Comparison of ENCODE assay signal across 30 mouse cellular contexts in the genomic region with DNA sequence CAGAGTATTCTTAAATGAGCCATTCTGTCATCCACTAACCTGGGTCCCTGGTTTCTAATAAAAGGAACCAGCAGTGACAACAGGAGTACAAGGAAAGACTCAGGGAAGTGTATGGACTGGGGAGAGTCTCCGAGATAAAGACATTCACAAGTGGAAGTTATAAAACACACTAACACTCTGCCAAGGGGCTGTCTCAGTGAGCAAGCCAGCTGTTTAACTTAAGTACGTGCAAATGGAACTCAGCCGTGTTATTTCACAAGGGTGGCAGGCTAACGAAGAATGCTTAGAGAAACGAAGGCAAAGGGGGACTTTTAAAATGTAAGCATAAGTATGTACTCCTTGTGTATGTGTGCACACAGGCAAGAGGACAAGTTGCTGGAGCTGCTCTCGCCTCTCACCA. TPM values are rescaled to one million over a fixed set of nuclear protein-coding genes. Genes with fewer than 3 reads are reported as not detected.
DNase-seq lines count a peak whose midpoint lies in the region; ATAC-seq and TF ChIP-seq lines count a peak whose summit lies in the region.
"Had no signal": no experiment of that assay in that cellular context is flagged by ENCODE, and none has a peak within 500 bp of the region (broad histone marks: within the 10 kb centered on the region; RNA-seq: fewer than 3 reads in every experiment).

No protein-coding gene starts in this region.

- ATAC-seq in lung, embryonic 14.5 days (ENCODE audit: insufficient read depth), result no peak
- ATAC-seq in lung, postnatal 0 days, result peak; percentile 88
- no peak for ATAC-seq in liver, embryonic 12.5 days
- ATAC-seq: activated CD4-positive, CD25-positive, alpha-beta regulatory T cell, adult 4 months; CD4-positive, CD25-positive, alpha-beta regulatory T cell, adult 4 months; forebrain, embryonic 15.5 days; hindbrain, embryonic 16.5 days had no signal

- WGBS in lung, embryonic 14.5 days, result 71% methylated on average over 6 of the region's 6 CpGs
- 56% methylated on average over 6 of the region's 6 CpGs for WGBS in lung, adult 2 months
- WGBS in lung, postnatal 0 days, result 53% methylated on average over 6 of the region's 6 CpGs
- WGBS in liver, embryonic 12.5 days (ENCODE audit: insufficient replicate concordance), result 83% methylated on average over 6 of the region's 6 CpGs

- no peaks in the 10 kb centered on the region for H3K4me1 ChIP-seq in lung, embryonic 14.5 days (ENCODE audit: insufficient read depth)
- peaks cover 2% of the 10 kb centered on the region for H3K4me1 ChIP-seq in lung, adult 2 months (ENCODE audit: control insufficient read depth, insufficient read depth, low read length)
- no peaks in the 10 kb centered on the region for H3K4me1 ChIP-seq in lung, postnatal 0 days (ENCODE audit: insufficient read depth, low read depth, low read length)
- H3K4me1 ChIP-seq in liver, embryonic 12.5 days, result no peaks in the 10 kb centered on the region
- H3K4me1 ChIP-seq: embryonic facial prominence, embryonic 10.5 days; embryonic facial prominence, embryonic 13.5 days; forebrain, embryonic 12.5 days; heart, embryonic 12.5 days; heart, embryonic 15.5 days; hindbrain, embryonic 10.5 days had no signal

- no peak overlapping the region for H3K27ac ChIP-seq in lung, embryonic 14.5 days (ENCODE audit: low read depth)
- peak overlapping the region; percentile 20 for H3K27ac ChIP-seq in lung, postnatal 0 days (ENCODE audit: low read length)
- no peak overlapping the region for H3K27ac ChIP-seq in liver, embryonic 12.5 days
- H3K27ac ChIP-seq: embryonic facial prominence, embryonic 10.5 days; embryonic facial prominence, embryonic 13.5 days; forebrain, embryonic 12.5 days; forebrain, embryonic 15.5 days; heart, embryonic 15.5 days; hindbrain, embryonic 10.5 days; hindbrain, embryonic 13.5 days had no signal

- H3K27me3 ChIP-seq in lung, embryonic 14.5 days (ENCODE audit: insufficient read depth, low read length), result no peaks in the 10 kb centered on the region
- no peaks in the 10 kb centered on the region for H3K27me3 ChIP-seq in lung, postnatal 0 days (replicated peaks; ENCODE audit: insufficient read depth, low read length)
- H3K27me3 ChIP-seq in liver, embryonic 12.5 days (replicated peaks), result no peaks in the 10 kb centered on the region
- H3K27me3 ChIP-seq: embryonic facial prominence, embryonic 13.5 days; forebrain, embryonic 12.5 days; forebrain, embryonic 15.5 days; heart, embryonic 12.5 days; heart, embryonic 15.5 days; hindbrain, embryonic 13.5 days had no signal

- TF ChIP-seq POLR2A in lung, adult 2 months (IDR thresholded peaks at IDR 0.05; ENCODE audit: borderline replicate concordance, extremely low read depth, low read depth, low read length), result no peak

- peaks cover 49% of the 10 kb centered on the region for H3K36me3 ChIP-seq in lung, embryonic 14.5 days (ENCODE audit: insufficient read depth)
- H3K36me3 ChIP-seq in lung, postnatal 0 days (ENCODE audit: insufficient read depth, low read length), result peaks cover 24% of the 10 kb centered on the region; the same call in 1 of the 2 replicates
- H3K36me3 ChIP-seq in liver, embryonic 12.5 days, result peaks cover 58% of the 10 kb centered on the region

- H3K9ac ChIP-seq in lung, embryonic 14.5 days, result no peak overlapping the region
- H3K9ac ChIP-seq in lung, postnatal 0 days (replicated peaks; ENCODE audit: low read depth), result no peak overlapping the region
- H3K9ac ChIP-seq in liver, embryonic 12.5 days, result no peak overlapping the region
- H3K9ac ChIP-seq: embryonic facial prominence, embryonic 13.5 days; forebrain, embryonic 12.5 days; forebrain, embryonic 15.5 days; heart, embryonic 12.5 days; heart, embryonic 15.5 days; hindbrain, embryonic 13.5 days had no signal

- no peak for TF ChIP-seq EP300 in lung, postnatal 0 days (IDR thresholded peaks at IDR 0.05)

- TF ChIP-seq CTCF in lung, embryonic 14.5 days (IDR thresholded peaks at IDR 0.05; ENCODE audit: low read depth), result no peak
- TF ChIP-seq CTCF in lung, adult 2 months (IDR thresholded peaks at IDR 0.05; ENCODE audit: insufficient read depth, low read length), result no peak
- no peak for TF ChIP-seq CTCF in lung, postnatal 0 days (IDR thresholded peaks at IDR 0.05)

- no peaks in the 10 kb centered on the region for H3K9me3 ChIP-seq in lung, embryonic 14.5 days (ENCODE audit: low read depth, low read length)
- H3K9me3 ChIP-seq in lung, postnatal 0 days (ENCODE audit: low read length), result no peaks in the 10 kb centered on the region
- no peaks in the 10 kb centered on the region for H3K9me3 ChIP-seq in liver, embryonic 12.5 days (replicated peaks)
- H3K9me3 ChIP-seq: embryonic facial prominence, embryonic 10.5 days; embryonic facial prominence, embryonic 13.5 days; forebrain, embryonic 12.5 days; forebrain, embryonic 15.5 days; heart, embryonic 12.5 days; heart, embryonic 15.5 days; hindbrain, embryonic 10.5 days; hindbrain, embryonic 13.5 days had no signal

- H3K4me2 ChIP-seq in lung, embryonic 14.5 days, result no peak overlapping the region
- no peak overlapping the region for H3K4me2 ChIP-seq in lung, postnatal 0 days (replicated peaks; ENCODE audit: low read depth, low read length)
- no peak overlapping the region for H3K4me2 ChIP-seq in liver, embryonic 12.5 days
- H3K4me2 ChIP-seq: embryonic facial prominence, embryonic 13.5 days; forebrain, embryonic 12.5 days; forebrain, embryonic 15.5 days; heart, embryonic 12.5 days; heart, embryonic 15.5 days; hindbrain, embryonic 13.5 days had no signal

- DNase-seq in lung, embryonic 14.5 days, result peak; percentile 10
- DNase-seq in lung, adult 2 months, result no peak
- DNase-seq in lung, postnatal 0 days (ENCODE audit: low spot score), result peak; percentile 89
- DNase-seq in lung, postnatal 25 days (ENCODE audit: low spot score), result peak; percentile 41
- no peak for DNase-seq in right cerebral cortex, postnatal 25 days
- DNase-seq in frontal cortex, adult 2 months (ENCODE audit: extremely low spot score in 1 of 2, low spot score in 1 of 2), result no peak
- DNase-seq: adrenal gland, adult 8-10 months; adrenal gland, postnatal 25 days; cerebellum, adult 2 months; cerebellum, adult 9-11 months; cerebellum, postnatal 36 days; embryo, embryonic 11 days; gastrocnemius, postnatal 10 days; gastrocnemius, postnatal 36 days; heart, adult 11 months; heart, postnatal 10 days; heart, postnatal 36 days had no signal

- H3K4me3 ChIP-seq in lung, embryonic 14.5 days (ENCODE audit: low read depth, low read length), result no peak overlapping the region
- no peak overlapping the region for H3K4me3 ChIP-seq in lung, adult 2 months (replicated peaks; ENCODE audit: extremely low read depth, low read depth, low read length)
- no peak overlapping the region for H3K4me3 ChIP-seq in lung, postnatal 0 days (ENCODE audit: low read depth, low read length)
- H3K4me3 ChIP-seq in liver, embryonic 12.5 days, result no peak overlapping the region
- H3K4me3 ChIP-seq: embryonic facial prominence, embryonic 10.5 days; embryonic facial prominence, embryonic 13.5 days; erythroblast, embryonic 14.5 days; forebrain, embryonic 12.5 days; forebrain, embryonic 15.5 days; heart, embryonic 12.5 days; heart, embryonic 15.5 days; hindbrain, embryonic 10.5 days; hindbrain, embryonic 13.5 days had no signal

RNA-seq across cellular contexts. Expression of gene Fam193b, which starts 13.4 kb away (rescaled TPM):
- 33.4 and 38.4 TPM in 2 replicates for polyA plus RNA-seq in lung, embryonic 14.5 days (2014; fragmentation: Nextera tagmentation; extraction: Ambion mirVana)
- 142 and 151 TPM in 2 replicates for polyA plus RNA-seq in lung, adult 2 months (2012; rRNA removed)
- polyA plus RNA-seq in lung, postnatal 0 days (2015; fragmentation: Nextera tagmentation; extraction: Ambion mirVana), result 23.1 and 27.4 TPM in 2 replicates
- polyA plus RNA-seq in frontal cortex, adult 2 months (2012; rRNA removed), result 171 and 177 TPM in 2 replicates
- 15.9 and 17.5 TPM in 2 replicates for polyA plus RNA-seq in liver, embryonic 12.5 days (2016; fragmentation: Nextera tagmentation; extraction: Ambion mirVana)

RNA-seq across cellular contexts. Expression of gene Tmed9, which starts 16.0 kb away (rescaled TPM):
- polyA plus RNA-seq in lung, embryonic 14.5 days (2014; fragmentation: Nextera tagmentation; extraction: Ambion mirVana), result 69.7 and 76.5 TPM in 2 replicates
- polyA plus RNA-seq in lung, adult 2 months (2012; rRNA removed), result 59.3 and 81.6 TPM in 2 replicates
- polyA plus RNA-seq in lung, postnatal 0 days (2015; fragmentation: Nextera tagmentation; extraction: Ambion mirVana), result 112 and 113 TPM in 2 replicates
- polyA plus RNA-seq in frontal cortex, adult 2 months (2012; rRNA removed), result 97.8 and 113 TPM in 2 replicates
- polyA plus RNA-seq in liver, embryonic 12.5 days (2016; fragmentation: Nextera tagmentation; extraction: Ambion mirVana), result 73.8 and 75.8 TPM in 2 replicates

RNA-seq across cellular contexts. Expression of gene Ddx41, which starts 21.0 kb away (rescaled TPM):
- 74.8 and 75.5 TPM in 2 replicates for polyA plus RNA-seq in lung, embryonic 14.5 days (2014; fragmentation: Nextera tagmentation; extraction: Ambion mirVana)
- 58.0 and 61.1 TPM in 2 replicates for polyA plus RNA-seq in lung, adult 2 months (2012; rRNA removed)
- 35.3 and 36.8 TPM in 2 replicates for polyA plus RNA-seq in lung, postnatal 0 days (2015; fragmentation: Nextera tagmentation; extraction: Ambion mirVana)
- 83.9 and 92.8 TPM in 2 replicates for polyA plus RNA-seq in frontal cortex, adult 2 months (2012; rRNA removed)
- polyA plus RNA-seq in liver, embryonic 12.5 days (2016; fragmentation: Nextera tagmentation; extraction: Ambion mirVana), result 40.2 and 42.0 TPM in 2 replicates

RNA-seq across cellular contexts. Expression of gene Dok3, which starts 28.4 kb away (rescaled TPM):
- polyA plus RNA-seq in lung, embryonic 14.5 days (2014; fragmentation: Nextera tagmentation; extraction: Ambion mirVana), result 2.0 and 2.6 TPM in 2 replicates
- 39.8 TPM in 2 replicates for polyA plus RNA-seq in lung, adult 2 months (2012; rRNA removed)
- 8.1 and 9.1 TPM in 2 replicates for polyA plus RNA-seq in lung, postnatal 0 days (2015; fragmentation: Nextera tagmentation; extraction: Ambion mirVana)
- 14.7 and 19.6 TPM in 2 replicates for polyA plus RNA-seq in frontal cortex, adult 2 months (2012; rRNA removed)
- polyA plus RNA-seq in liver, embryonic 12.5 days (2016; fragmentation: Nextera tagmentation; extraction: Ambion mirVana), result 3.4 and 4.4 TPM in 2 replicates

RNA-seq across cellular contexts. Expression of gene B4galt7, which starts 42.2 kb away (rescaled TPM):
- polyA plus RNA-seq in lung, embryonic 14.5 days (2014; fragmentation: Nextera tagmentation; extraction: Ambion mirVana), result 16.3 and 22.1 TPM in 2 replicates
- 21.2 TPM in 2 replicates for polyA plus RNA-seq in lung, adult 2 months (2012; rRNA removed)
- polyA plus RNA-seq in lung, postnatal 0 days (2015; fragmentation: Nextera tagmentation; extraction: Ambion mirVana), result 20.6 and 22.1 TPM in 2 replicates
- polyA plus RNA-seq in frontal cortex, adult 2 months (2012; rRNA removed), result 30.3 and 33.1 TPM in 2 replicates
- polyA plus RNA-seq in liver, embryonic 12.5 days (2016; fragmentation: Nextera tagmentation; extraction: Ambion mirVana), result 10.6 and 11.3 TPM in 2 replicates

Comparison
In these comparisons a context has a peak if more than half of its experiments do, and no peak if none do; other contexts are left out.
1. DNase-seq: peak in lung, embryonic 14.5 days (single experiment), lung, postnatal 0 days (single experiment) and lung, postnatal 25 days (single experiment); none in lung, adult 2 months (single experiment), right cerebral cortex, postnatal 25 days (single experiment) and frontal cortex, adult 2 months (0 of 2).